Mouse (Mus musculus) large intestine, adult 2 months (tissue): ENCODE results near the gene Chrna4. TPM values are rescaled to one million over a fixed set of nuclear protein-coding genes. Genes with fewer than 3 reads are reported as not detected.
A peak's percentile ranks its signal among the peaks of the same experiment; 100 is the strongest.

ENCODE experiments used
- DNase-seq: peaks from one replicate; pipeline ENCODE4 v3.0.0-alpha.2; 2012; ENCODE audit warnings: low read depth, low spot score
- WGBS: fragments of 180-500 bp; shearing (Covaris S2); methylation state at CpG from one replicate; pipeline ENCODE4 v1.1.7; 2018; 5-methylcytosine and 5-hydroxymethylcytosine counted together
- polyA plus RNA-seq: library from polyadenylated mRNA; depleted of rRNA; stranded (reverse); fragments of >200 nt; gene quantifications from 2 replicates; pipeline ENCODE4 v1.2.3, GENCODE M21; 2012; rRNA removed

The Chrna4 gene
- 0.05 and 0.08 TPM in 2 replicates for polyA plus RNA-seq

DNA sequence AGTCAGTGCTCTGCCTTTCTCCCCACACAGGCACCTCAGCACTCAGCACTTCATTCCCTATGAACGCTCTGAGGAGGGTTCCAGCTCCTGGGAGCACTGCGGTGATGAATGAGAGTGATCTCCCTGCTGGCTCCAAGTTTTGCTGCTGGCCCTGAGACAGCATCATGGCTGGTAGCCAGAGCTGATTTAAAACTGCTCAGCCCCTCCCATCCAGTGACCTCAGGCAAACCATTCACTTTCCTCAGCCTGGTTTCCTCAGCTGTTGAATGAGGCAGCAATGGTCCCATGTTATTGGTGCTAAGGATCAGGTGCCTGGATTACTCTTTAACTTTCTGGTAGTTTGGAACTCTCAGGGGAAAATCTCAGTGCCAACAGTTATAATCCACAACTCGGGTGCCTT, at the start of gene Chrna4:
Gene Chrna4 (minus strand): TSS at position 110 of the 400 bp plus-strand sequence.
- DNase-seq = peak; percentile 11
- WGBS = 36% methylated on average over 3 of the region's 3 CpGs

DNA sequence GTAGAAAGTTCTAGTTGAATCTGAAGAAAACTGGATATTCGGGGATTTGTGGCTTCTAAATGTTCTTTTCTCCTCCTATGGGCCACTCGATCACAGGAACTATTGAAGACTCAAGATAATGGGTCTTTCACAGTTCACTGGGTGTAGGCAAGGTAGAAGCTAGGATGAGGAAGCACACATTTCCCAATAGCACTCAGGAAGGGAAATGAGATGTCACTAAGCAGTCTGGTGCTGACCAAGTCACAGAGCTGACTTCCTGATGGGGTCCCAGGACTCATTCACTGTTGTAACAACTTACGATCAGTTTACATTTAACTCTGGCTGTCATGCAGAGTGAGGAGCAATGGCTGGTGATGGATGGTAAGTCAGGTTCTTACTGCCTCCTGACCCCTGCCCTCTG, 46.8 kb upstream of the Chrna4 start:
- WGBS = 65% methylated on average over 3 of the region's 3 CpGs
- DNase-seq = no peak

DNA sequence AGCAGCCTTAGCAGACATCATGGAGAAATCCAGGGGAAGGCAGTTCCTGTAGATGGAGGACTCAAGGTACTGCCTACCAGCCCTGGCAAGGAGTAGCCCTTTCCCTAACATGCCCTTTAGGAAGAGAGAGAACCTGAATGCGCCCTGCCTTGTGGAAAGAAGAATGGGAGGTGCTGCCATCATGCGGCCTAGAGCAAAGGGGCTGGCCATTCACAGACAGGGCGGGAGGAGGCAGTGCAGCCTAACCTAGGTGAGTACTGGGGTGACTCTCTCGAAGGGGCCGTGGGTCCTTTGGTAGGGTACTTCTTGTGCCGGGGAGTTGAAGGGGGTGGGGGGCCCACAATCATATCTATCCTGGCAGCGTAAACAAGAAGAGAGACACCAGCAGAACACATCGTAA, 41.7 kb upstream of the Chrna4 start:
- no peak for DNase-seq
- WGBS = 63% methylated on average over 8 of the region's 8 CpGs

DNA sequence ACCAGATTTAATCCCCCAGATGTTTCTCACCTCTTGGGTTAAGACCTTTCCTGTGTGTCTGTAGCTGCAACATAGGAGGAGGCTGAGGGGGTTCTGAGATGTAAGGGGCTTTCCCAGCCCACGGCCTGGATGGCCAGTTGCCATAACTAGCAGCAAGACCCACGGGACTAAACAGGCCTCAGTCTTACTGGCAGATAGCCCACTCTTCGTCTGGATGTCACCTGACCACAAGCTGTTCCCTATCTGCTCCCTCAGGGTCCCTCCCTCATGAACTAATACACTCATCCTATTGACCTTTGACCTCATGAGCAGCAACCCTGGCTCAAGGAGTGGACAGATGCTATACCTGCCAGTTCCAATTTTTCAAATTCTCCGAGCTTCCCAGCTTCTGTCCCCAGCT, 40.6 kb upstream of the Chrna4 start:
- no peak for DNase-seq
- WGBS = 30% methylated on average over 4 of the region's 4 CpGs

DNA sequence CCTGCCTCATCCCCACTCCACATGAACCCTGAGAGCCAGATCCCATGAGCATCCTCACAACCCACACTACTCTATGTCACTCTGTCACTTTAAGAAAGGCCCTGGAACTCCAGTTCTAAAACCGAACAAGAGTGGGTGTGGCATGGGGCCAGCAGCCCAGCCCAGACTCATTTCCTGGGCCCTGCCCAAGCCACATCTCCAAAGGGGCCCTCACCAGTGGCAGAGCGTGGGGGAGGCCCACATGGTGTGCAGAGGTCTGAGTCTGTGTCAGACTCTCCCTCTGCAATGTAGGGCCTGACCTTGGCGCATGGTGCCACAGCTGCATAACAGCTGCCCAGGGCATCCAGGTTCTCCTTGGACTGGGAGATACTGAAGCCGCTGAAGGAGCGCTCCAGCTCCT, 37.5 kb upstream of the Chrna4 start:
- no peak for DNase-seq
- 38% methylated on average over 5 of the region's 5 CpGs for WGBS

DNA sequence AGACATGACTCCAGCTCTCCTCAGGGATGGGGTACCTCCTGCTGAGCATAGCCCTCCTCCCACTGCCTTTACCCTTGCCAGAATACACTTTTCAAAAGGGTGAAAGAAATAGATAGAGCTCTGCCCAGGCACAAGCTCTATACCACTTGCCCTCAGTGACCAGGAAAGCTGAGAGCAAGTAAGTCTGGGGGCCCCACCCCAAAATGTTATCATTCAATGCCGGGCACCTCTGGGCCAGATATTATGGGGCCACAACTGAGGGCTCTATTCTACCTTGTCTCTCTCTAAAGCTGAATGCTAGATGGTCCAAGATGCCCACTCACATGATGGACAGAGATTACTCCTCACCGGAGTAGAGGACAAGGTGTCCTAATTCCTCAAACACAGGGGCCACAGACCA, 36.2 kb upstream of the Chrna4 start:
- 76% methylated on average over 2 of the region's 2 CpGs for WGBS
- DNase-seq = no peak

DNA sequence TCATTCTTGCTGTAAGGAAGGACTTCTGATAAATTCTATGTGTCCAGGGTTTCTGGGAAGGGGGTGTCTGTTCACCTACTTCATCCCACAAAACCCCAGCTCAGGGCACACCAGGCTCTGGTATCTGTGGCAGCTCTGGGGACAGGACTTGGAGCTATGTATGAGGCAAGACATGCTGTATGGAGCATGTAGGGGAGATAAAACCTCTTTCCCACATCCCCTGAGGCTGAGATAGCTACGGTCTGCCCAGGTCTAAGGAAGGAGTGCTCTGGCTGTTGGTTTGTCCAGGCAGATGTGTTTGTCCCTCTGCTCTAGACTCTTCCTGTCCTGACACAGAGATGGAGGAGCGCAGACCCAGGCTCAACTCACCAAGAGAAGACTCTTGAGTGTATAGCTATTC, 35.6 kb upstream of the Chrna4 start:
- no peak for DNase-seq
- WGBS = 91% methylated on average over 2 of the region's 2 CpGs

DNA sequence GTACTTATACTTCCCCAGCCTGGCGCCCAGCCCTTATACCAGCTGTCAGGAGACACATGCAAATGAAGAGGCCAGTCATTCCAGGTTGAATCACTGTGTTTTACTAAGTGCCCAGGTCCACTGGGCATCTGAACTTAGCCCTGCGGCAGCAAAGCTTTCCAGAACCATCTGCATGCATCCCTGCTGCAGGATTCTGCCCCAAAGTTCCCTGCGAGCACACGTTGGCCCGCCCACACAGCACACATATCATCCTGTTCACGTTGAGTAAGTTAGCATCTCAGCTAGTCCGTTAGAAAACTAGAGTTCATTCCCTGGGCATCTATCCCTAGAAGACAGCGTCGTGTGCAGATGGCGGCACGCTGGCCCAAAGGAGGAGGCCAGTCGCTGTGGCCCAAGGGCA, 32.2 kb upstream of the Chrna4 start:
- DNase-seq = no peak
- 82% methylated on average over 12 of the region's 12 CpGs for WGBS

DNA sequence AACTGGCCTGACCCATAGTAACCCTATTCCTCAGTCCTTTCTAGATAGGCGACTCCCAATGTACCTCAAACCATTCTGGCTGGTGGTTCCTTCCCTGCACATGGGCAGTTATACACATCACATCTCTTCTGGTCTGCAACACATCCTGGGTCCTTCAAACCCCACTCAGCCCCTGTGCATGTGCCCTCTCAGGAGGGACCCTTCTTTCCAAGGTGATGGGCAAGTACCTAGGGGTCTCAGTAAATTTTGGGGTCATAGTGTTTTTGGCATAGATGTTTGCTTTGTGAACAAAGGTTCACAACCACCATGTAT, 29.0 kb upstream of the Chrna4 start:
- DNase-seq = no peak
- 0% methylated on average over 1 of the region's 1 CpGs for WGBS

DNA sequence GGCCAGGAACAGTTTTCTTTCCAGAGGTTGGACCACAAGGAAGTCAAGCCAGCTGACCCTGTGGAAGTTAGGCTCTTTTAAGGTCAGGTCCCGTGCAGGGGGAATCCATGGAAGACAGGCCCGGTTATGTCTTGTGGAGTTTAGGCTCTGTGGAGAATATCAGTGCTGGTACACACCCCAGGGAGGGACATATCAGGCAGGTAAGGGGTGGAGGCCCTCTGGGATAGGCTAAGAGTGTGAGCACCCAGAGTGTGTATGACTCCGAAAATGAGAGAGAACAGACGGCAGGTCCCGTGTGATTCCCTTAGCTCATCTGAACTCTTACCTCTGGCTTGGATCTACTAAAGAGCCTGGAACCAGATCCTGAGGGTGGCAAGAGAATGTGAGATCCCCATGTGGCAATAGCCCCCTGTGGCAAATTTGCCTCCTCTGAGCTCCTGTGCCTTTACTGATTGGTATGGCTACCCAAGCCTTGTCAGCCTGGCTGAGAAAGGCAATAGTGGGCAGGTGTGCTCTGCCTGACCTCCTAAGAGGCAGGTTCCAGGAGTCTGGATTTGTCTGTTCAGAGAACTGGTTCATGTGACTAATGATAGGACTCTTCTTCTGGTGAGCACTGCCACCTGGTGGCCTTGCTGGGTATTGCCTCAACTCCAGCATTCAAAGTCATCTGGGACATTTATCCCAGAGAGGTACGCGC, 28.5 kb upstream of the Chrna4 start:
- 57% methylated on average over 7 of the region's 7 CpGs for WGBS
- peak; percentile 38 for DNase-seq

DNA sequence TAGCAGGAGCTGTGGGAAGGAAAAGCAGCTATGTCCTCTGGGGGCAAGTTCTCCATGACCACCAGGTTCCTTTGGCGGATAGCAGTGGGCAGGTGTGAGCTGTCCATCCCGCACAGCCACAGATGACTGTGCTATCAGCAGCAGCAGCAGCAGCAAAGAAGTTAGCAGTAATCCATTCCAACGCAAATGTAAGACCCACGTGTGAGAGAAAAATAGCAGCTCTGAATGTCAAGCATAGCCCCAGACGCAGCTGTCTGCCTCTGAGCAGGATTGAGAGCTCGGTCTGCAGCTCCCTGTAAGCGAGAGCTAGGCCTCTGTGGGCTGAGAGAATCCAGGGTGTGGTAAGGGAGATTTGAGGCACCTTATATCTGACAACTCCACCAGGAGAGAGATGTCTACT, 26.8 kb upstream of the Chrna4 start:
- no peak for DNase-seq
- WGBS = 61% methylated on average over 7 of the region's 7 CpGs

DNA sequence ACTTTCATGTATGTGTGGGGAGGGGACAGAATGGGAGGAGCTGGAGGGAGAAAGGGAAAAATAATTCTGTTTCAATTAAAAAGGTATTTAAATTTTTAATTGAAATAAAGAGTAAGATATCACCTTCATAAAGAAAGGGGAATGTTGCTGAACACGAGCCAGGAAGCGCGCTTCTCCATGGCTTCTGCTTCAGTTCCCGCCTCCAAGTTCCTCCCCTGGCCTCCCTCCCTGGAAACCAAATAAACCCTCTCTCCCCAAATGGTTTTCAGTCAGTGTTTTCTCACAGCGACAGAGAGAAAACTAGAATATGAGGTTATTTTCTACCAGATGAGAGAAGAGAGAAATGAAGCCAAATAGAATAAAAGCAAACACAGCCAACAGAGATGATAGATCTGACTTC, 25.2 kb upstream of the Chrna4 start:
- WGBS = 57% methylated on average over 5 of the region's 5 CpGs
- DNase-seq = no peak

DNA sequence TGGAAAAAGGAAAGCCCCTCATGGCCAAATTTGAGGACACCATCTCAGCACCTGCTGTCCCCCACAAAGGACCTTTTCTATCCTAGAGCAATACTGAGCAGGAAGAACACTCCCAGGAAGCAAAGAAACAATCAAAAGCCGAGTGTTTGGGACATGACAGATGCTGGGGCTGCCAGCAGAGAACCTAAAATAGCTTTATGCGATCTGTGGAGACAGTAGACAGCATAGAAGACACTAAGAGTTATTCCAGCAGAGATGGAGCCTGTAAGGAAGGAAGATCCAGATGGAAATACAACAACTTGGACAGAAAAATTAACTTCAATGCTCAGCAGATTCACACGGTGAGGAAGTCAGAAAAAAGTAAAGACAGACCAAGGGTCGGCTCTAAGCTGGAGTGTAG, 22.5 kb upstream of the Chrna4 start:
- 21% methylated on average over 4 of the region's 4 CpGs for WGBS
- no peak for DNase-seq

DNA sequence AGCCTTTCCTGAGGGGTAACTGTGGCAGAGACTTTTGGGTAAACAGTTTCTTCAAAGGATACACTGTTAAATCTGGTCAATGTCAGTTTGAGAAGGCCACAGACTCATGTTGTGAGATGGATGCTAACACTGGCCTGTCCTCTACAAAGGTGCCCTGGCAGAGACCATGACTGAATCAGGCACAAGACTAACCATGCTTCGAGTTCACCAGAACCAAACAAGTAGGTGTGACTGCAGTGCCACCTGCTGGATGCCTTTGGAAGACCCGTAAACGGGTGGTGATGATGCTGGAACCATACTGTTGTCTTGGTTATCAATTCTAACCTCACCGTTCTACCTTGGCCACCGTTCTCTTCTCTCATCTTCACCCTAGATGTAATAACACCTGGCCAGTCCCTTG, 16.8 kb upstream of the Chrna4 start:
- 17% methylated on average over 5 of the region's 5 CpGs for WGBS

DNA sequence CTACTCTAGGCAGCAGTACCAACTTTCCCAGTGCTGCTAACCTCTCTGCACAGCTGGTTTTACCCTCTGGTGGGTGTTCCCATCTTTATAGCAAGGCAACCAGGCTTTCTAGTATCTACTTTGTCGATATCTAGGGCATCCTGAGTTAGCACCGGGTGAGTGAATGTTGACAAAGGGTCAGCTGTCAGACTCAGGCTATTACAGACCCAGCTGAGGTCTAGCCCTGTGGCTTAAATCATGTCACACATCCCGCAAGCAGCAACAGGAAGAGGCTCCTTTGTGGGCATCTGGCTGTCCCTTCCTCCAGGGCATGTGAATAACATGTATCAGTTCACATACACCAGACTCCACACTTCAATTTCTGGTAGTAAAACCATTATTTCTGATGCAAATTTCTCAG, 14.8 kb upstream of the Chrna4 start:
- DNase-seq = no peak
- 26% methylated on average over 3 of the region's 3 CpGs for WGBS

More for the DNA sequence above, 16.8 kb upstream of the Chrna4 start:
- peak; percentile 29 for DNase-seq

DNA sequence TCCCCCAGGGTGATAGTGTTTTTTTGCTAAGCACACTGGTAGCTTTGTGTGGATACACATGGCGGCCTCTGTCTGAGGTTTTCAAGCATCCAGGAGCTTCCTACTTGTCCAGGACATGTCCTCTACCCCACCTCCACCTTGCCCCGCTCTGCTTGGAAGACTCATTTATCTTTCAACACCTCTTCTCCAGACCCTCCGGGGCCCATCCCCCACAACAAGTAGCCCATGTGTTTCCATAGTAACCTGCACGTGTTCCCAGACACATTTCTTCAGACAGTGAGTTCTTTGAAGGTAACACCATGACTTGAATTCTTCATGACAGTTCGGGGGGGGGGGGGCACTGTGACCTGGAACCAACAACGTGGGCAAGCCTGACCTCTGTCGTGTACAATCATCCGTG, 14.0 kb upstream of the Chrna4 start:
- no peak for DNase-seq
- WGBS = 43% methylated on average over 8 of the region's 8 CpGs

DNA sequence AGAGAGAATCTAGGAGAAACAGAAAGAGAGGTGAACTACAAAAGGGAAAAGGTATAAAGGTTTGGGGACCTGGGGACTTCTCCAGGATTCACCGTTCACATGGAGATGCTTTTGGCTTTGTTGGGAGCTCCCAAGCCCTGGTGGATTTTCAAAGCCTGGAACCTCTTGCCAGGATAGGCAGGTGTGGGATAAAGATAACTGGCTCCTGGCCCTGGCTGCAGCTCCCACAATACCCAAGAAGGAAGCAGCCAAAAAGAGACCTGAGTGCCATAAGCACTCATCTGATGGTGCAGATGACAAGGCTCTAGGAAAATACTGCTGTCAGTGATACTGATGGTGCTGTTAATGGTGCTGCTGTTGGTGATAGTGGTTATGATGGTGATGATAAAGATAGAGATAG, 8.8 kb upstream of the Chrna4 start:
- 87% methylated on average over 1 of the region's 1 CpGs for WGBS

DNA sequence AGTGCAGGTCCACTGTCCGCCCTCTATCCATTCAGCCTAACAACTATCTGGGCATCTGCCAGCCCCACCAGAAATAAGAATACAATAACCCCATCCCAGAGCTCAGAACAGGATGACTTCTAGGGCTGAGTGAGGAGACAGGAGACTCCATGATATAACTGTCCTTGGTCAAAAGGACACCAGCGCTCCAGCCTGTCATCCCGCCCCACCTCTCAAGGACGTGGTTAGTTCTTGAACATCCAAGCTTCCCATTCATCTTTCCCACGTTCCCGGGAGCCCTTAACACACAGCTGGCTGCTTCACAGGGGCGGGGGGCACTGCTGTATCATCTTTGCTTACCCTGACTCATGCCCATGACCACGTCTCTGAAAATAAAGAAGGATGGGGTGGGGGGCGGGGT, 5.6 kb upstream of the Chrna4 start:
- DNase-seq = no peak
- WGBS = 76% methylated on average over 9 of the region's 9 CpGs

More for the DNA sequence above, 8.8 kb upstream of the Chrna4 start:
- no peak for DNase-seq

DNA sequence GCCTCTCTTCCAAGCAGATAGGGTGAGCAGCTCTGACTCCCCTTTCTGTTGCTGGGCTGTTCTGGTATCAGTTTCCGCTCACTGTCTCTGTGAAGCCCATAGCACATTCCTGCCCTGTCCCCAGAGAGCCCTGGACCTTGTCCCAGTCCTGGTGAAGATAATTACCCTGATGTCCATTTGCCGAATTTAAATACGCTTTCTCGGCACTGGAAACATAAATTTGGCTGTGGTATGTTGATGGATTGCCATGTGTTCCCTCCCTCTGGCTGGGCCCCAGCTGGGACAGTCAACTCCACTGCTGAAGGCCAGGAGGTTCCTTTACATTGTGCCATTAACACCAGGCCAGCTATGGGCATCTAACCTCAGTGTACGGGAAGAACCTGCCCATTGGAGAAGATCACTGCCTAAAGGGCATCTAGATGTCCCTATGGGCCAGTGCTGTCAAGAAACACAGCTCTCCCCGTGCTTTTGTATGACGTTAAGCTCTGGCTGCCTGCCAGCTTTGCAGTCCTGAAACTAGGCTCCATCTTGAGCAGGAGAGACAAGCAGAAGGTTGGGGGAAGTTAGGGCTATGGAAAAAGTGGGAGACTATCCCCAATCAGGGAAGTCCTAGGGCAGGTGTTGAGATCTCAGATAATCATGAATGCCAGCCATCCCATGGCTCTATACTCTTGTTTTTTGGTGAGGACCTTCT, 5.1 kb upstream of the Chrna4 start:
- whole genome bisulfite sequencing = 42% methylated on average over 7 of the region's 7 CpGs
- no peak for DNase-seq

DNA sequence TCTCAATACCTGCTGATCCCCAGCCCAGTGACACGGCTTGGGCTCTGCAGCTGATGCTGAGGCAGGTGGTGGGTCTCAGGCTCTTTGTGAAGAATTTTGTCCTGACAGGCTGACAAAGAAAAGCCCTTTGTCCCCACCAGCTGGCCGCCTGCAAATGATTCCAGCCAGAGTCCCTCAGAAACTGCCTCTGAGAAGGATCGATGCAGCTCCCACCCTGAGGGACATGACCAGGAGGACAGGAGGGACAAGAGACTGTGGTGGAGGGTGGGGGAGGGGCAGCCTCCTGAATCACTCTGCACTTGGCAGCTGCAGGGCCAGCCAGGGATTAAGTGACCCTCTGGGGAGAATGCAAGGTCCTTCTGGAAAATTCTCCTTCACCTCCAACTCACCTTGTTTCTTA, 655 bp upstream of the Chrna4 start:
- WGBS = 37% methylated on average over 3 of the region's 3 CpGs
- DNase-seq = no peak

DNA sequence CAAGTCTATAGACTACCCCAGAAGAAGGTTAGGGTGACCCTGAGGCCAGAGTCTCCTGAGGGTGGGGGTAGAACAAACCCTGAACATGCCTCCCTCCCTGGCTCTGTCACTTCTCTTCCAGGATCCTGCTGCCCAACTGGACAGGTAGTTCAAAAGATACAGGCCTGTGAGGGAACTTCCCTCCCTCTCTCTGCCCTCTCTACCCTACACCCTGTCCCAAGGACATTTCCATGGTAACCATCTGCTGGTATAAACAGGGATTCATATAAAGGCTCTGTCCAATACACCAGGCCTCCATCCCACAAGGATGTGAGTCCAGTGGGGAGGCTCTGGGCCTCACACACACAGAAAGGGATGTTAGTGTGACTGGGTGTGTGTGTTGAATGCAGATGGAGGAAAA, 970 bp downstream of the Chrna4 start:
- no peak for DNase-seq

DNA sequence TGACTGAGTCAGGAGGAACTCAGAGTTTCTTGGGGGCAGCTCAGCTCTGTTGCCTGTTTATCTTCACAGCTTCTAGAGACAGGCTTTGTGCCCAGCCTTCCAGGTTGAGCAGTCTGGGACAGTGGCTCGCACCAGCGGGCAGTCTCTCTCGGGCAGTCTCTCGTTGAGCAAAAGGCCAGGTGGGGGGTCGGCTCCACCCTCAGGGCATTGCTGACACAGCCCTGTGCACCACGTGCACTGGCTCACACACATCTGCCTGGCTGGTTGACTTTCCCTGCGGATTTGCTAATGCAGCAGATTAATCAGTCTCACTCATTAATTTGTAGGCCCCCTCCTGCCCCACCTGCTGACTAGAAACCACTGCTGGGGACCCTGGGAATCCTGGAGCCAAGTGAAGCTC, 1.4 kb downstream of the Chrna4 start:
- DNase-seq = no peak
- 27% methylated on average over 7 of the region's 7 CpGs for WGBS
